Mouse (Mus musculus): Measurements from ENCODE around the gene Abhd17b. TPM values are rescaled to one million over a fixed set of nuclear protein-coding genes. Genes with fewer than 3 reads are reported as not detected.

Abhd17b gene
- 36.0 and 38.3 TPM in 2 replicates for polyA plus RNA-seq (2014; fragmentation: Nextera tagmentation; extraction: Ambion mirVana)

DNA sequence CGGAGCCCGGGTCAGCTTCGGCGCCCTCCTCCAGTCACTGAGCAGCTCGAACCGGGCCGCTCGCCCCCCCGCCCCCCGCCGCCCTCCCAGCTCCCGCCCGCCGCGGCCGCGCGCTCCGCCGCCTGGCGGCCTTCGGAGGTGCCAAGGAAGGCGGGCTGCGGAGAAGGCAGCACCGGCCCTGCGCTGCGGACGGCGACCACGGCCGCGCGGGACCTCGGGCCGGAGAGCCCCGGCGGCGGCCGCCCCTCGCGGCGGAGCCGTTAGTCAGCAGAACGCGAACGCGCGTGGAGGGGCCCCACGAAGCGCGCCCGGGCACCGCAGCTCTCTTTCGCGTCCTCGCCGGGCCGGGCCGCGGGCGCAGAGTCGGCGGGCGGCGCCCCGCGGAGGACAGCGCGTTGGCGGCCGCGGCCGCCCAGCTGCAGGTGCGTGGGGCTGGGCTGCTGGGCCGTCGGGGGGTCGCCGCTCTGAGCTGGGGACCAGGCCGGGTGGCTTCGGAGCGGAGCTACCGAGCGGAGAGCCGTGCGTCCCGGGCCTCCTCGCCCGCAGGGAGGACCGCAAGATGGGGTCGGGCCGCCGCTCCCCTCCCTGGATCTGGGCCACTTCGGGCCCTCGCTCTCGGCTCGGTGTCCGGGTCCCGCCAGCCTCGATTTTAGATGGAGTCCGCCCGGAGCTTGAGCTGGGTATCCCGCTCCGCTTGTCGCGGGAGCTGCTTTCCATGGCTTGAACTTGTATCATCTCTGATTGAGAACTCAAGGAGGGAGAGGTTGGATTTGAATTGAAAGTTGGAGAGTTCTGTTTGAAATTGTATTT, at the start of gene Abhd17b:
Abhd17b (plus strand) TSS at position 14 of the 810 bp plus-strand sequence.
- Histone ChIP-seq H3K4me2 (peak within 1 kb of the TSS; percentile 84), H3K9me3 (ENCODE audit: low read depth, low read length) (no peaks in the 10 kb centered on the region), H3K36me3 (ENCODE audit: insufficient read depth) (no peaks in the 10 kb centered on the region), H3K27ac (ENCODE audit: low read depth) (peak within 1 kb of the TSS; percentile 98), H3K4me3 (ENCODE audit: low read depth, low read length) (peak within 1 kb of the TSS; percentile 86), H3K9ac (peak within 1 kb of the TSS; percentile 86), H3K27me3 (ENCODE audit: insufficient read depth, low read length) (no peaks in the 10 kb centered on the region), H3K4me1 (ENCODE audit: insufficient read depth) (0 out of 2 replicates have a peak, but pooled peaks cover 6% of the 10 kb centered on the region)
- TF ChIP-seq CTCF (IDR thresholded peaks at IDR 0.05; ENCODE audit: low read depth): no peak
- ATAC-seq (ENCODE audit: insufficient read depth) (peak; percentile 57), DNase-seq (peak; percentile 71)
- under 1% methylated on average over 101 of the region's 105 CpGs for WGBS

DNA sequence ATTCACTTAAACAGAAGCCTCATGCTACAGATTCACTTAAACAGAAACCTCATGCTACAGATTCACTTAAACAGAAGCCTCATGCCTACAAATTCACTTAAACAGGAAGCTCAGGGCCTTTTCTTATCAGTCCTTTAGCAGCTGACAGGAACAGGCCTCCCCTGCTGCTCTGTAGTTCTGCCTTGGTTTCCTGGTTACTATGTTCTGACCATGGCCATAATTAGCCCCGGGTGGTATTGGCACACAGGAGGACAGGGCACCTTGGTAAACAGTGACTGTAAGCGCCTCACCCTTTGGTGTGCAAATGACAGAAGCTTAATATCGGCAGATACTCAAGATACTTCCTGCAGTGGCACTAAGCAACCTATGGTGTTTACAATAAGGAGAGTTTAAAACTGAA, 49.1 kb upstream of the Abhd17b start:
- no peak overlapping the region for H3K27ac ChIP-seq (ENCODE audit: low read depth)
- ATAC-seq (ENCODE audit: insufficient read depth) (no peak), DNase-seq (peak; percentile 20)
- no peak for TF ChIP-seq CTCF (IDR thresholded peaks at IDR 0.05; ENCODE audit: low read depth)
- no peaks in the 10 kb centered on the region for H3K27me3 ChIP-seq (ENCODE audit: insufficient read depth, low read length)
- no peak overlapping the region for H3K9ac ChIP-seq
- peaks cover 7% of the 10 kb centered on the region for H3K4me1 ChIP-seq (ENCODE audit: insufficient read depth)
- no peak overlapping the region for H3K4me3 ChIP-seq (ENCODE audit: low read depth, low read length)
- H3K9me3 ChIP-seq (ENCODE audit: low read depth, low read length): no peaks in the 10 kb centered on the region
- H3K4me2 ChIP-seq: no peak overlapping the region
- H3K36me3 ChIP-seq (ENCODE audit: insufficient read depth): no peaks in the 10 kb centered on the region
- WGBS: 53% methylated on average over 3 of the region's 3 CpGs

DNA sequence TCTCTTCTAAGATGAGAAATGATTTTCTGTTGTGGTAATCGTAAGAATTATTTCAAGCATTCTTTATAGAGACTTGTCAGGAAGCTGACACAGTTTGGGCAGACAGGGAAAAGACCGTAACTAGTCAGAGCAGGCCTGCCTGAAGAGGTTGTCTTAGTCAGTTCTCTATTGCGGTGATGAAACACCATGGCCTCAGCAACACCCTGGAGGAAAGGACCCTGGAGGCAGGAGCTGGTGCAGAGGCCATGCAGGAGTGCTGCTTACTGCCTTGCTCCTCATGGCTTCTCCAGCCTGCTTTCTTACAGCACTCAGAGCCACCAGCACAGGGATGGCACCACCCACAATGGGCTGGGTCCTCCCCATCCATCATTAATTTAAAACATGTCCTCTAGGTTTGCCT, 47.7 kb upstream of the Abhd17b start:
- H3K4me1 ChIP-seq (ENCODE audit: insufficient read depth): peaks cover 7% of the 10 kb centered on the region
- no peaks in the 10 kb centered on the region for H3K9me3 ChIP-seq (ENCODE audit: low read depth, low read length)
- H3K4me2 ChIP-seq: no peak overlapping the region
- H3K9ac ChIP-seq: no peak overlapping the region; the same call in 1 of the 2 replicates
- 85% methylated on average over 3 of the region's 3 CpGs for WGBS
- no peak overlapping the region for H3K27ac ChIP-seq (ENCODE audit: low read depth)
- DNase-seq (no peak), ATAC-seq (ENCODE audit: insufficient read depth) (no peak)
- no peak for TF ChIP-seq CTCF (IDR thresholded peaks at IDR 0.05; ENCODE audit: low read depth)
- no peak overlapping the region for H3K4me3 ChIP-seq (ENCODE audit: low read depth, low read length)
- H3K36me3 ChIP-seq (ENCODE audit: insufficient read depth): no peaks in the 10 kb centered on the region
- no peaks in the 10 kb centered on the region for H3K27me3 ChIP-seq (ENCODE audit: insufficient read depth, low read length)

DNA sequence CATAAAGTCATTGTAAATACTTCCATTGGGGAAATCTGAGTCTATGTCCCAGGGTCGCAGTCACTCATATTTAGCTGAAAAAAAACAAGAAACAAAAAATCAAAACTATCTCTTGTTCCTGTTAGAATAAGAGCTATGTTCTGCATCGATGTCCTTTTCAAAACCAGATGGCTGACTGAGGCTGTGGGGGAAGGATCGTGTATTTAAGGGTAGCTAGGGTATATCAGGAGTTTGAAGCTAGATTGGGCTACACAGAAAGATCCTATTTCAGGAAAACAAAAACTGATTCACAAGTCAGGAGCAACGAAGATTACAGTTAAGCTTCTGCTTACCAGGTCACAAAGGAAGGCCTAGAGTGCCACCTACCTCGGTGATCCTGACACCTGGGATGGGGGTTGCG, 42.7 kb upstream of the Abhd17b start:
- no peak for TF ChIP-seq CTCF (IDR thresholded peaks at IDR 0.05; ENCODE audit: low read depth)
- ATAC-seq (ENCODE audit: insufficient read depth): no peak
- no peak for DNase-seq
- Histone ChIP-seq H3K36me3 (ENCODE audit: insufficient read depth) (no peaks in the 10 kb centered on the region), H3K9ac (no peak overlapping the region), H3K4me2 (no peak overlapping the region), H3K27me3 (ENCODE audit: insufficient read depth, low read length) (no peaks in the 10 kb centered on the region), H3K4me3 (ENCODE audit: low read depth, low read length) (no peak overlapping the region), H3K4me1 (ENCODE audit: insufficient read depth) (no peaks in the 10 kb centered on the region), H3K9me3 (ENCODE audit: low read depth, low read length) (no peaks in the 10 kb centered on the region), H3K27ac (ENCODE audit: low read depth) (no peak overlapping the region)
- WGBS: 70% methylated on average over 6 of the region's 6 CpGs

DNA sequence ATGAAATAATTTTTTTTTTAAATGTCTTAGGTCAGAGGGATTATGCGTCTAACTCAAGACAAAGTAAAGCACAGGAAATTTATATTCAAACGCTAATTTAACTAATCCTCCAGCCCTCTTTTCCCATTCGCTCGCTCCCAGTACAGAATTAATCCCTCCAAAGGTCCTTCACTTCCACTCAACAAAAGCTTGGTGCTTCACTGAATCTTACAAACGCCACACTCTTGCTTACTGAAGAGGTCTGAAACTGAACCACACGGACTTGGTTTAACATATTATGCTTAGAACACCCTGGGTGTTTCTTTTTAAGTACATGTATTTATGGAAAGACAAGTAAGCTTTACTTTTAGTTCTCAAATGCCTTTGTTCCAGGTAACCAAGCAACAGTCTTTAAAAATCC, 41.7 kb upstream of the Abhd17b start:
- ATAC-seq (ENCODE audit: insufficient read depth) (no peak), DNase-seq (no peak)
- 63% methylated on average over 6 of the region's 6 CpGs for WGBS
- no peaks in the 10 kb centered on the region for H3K36me3 ChIP-seq (ENCODE audit: insufficient read depth)
- no peak overlapping the region for H3K4me2 ChIP-seq
- no peaks in the 10 kb centered on the region for H3K27me3 ChIP-seq (ENCODE audit: insufficient read depth, low read length)
- H3K27ac ChIP-seq (ENCODE audit: low read depth): no peak overlapping the region
- H3K4me3 ChIP-seq (ENCODE audit: low read depth, low read length): no peak overlapping the region
- H3K9ac ChIP-seq: no peak overlapping the region
- H3K9me3 ChIP-seq (ENCODE audit: low read depth, low read length): no peaks in the 10 kb centered on the region
- no peak for TF ChIP-seq CTCF (IDR thresholded peaks at IDR 0.05; ENCODE audit: low read depth)
- H3K4me1 ChIP-seq (ENCODE audit: insufficient read depth): no peaks in the 10 kb centered on the region

DNA sequence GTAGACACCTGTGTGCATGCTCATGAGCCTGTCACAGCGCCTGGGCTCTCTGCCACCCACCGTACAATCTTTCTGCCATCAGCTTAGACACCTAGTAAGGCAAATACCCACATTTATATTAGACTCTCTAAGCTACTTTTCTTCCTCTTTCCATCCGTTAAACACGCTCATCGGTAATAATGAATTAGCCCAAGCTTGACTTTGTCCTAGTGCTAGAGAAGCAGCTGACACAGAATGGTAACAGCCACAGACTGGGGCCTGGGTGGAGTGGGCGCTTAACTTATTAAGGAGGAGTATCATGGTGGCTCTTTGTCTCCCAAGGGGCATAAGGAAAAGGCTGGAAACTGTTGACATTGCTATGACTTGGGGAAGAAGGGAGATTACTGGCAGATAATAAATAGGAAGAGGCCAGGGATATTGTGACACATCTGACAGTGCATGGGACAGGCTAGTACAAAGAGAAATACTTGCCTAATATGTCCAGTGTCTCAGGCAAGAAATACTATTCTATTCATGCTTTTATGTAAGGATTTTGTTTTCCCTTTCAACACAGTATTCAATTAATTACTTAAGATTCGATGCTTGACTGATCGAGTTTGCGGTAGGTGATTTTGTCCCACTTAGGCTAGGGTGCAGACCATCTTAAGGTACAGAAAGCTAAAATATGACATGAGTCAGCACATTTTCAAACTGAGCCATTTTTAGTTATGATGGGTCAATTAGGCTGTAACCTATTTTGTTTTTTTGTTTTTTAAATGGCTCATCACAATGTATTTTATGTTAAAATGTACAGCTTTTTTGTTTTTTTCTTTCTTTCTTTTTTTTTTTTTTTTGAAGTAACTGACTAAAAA, 41.0 kb upstream of the Abhd17b start:
- 86% methylated on average over 9 of the region's 9 CpGs for WGBS
- Histone ChIP-seq H3K27ac (ENCODE audit: low read depth) (no peak overlapping the region), H3K36me3 (ENCODE audit: insufficient read depth) (no peaks in the 10 kb centered on the region), H3K27me3 (ENCODE audit: insufficient read depth, low read length) (no peaks in the 10 kb centered on the region), H3K9ac (no peak overlapping the region), H3K4me3 (ENCODE audit: low read depth, low read length) (no peak overlapping the region), H3K4me1 (ENCODE audit: insufficient read depth) (no peaks in the 10 kb centered on the region), H3K4me2 (no peak overlapping the region), H3K9me3 (ENCODE audit: low read depth, low read length) (no peaks in the 10 kb centered on the region)
- DNase-seq: no peak
- no peak for ATAC-seq (ENCODE audit: insufficient read depth)
- no peak for TF ChIP-seq CTCF (IDR thresholded peaks at IDR 0.05; ENCODE audit: low read depth)

DNA sequence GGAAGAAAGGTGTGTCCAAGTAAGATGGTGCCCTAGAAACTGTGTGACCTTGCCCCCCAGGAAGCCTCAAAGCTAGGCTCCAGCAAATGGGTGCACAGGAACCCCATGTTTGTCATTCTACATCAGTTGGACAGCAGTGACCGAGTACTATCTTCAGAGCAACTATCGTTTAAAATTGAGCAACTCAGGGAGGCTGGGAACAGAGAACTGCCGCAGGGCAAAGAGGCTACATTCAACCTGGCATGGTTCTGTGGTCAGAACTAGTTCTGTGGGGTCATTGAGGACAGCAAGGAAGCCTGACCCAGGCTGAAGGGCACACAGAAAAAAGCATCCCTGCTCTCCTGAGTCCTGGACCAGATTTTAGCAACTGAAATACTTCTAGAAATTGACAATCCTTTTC, 37.2 kb upstream of the Abhd17b start:
- Histone ChIP-seq H3K27ac (ENCODE audit: low read depth) (no peak overlapping the region), H3K9me3 (ENCODE audit: low read depth, low read length) (no peaks in the 10 kb centered on the region), H3K36me3 (ENCODE audit: insufficient read depth) (no peaks in the 10 kb centered on the region), H3K4me1 (ENCODE audit: insufficient read depth) (no peaks in the 10 kb centered on the region), H3K4me3 (ENCODE audit: low read depth, low read length) (no peak overlapping the region), H3K4me2 (no peak overlapping the region), H3K9ac (no peak overlapping the region), H3K27me3 (ENCODE audit: insufficient read depth, low read length) (no peaks in the 10 kb centered on the region)
- 89% methylated on average over 3 of the region's 3 CpGs for WGBS
- TF ChIP-seq CTCF (IDR thresholded peaks at IDR 0.05; ENCODE audit: low read depth): no peak
- ATAC-seq (ENCODE audit: insufficient read depth) (no peak), DNase-seq (no peak)

All from lung, embryonic 14.5 days (tissue).